Mouse (Mus musculus) ES-Bruce4 (cell line): ENCODE measurements around the gene Apbb2. TPM values are rescaled to one million over a fixed set of nuclear protein-coding genes. Genes with fewer than 3 reads are reported as not detected.

Experiments used
- H3K27ac ChIP-seq: 2 replicates; pipeline ENCODE4 v1.5.1; 2012; ENCODE audit warnings: low read length, inconsistent platforms; ENCODE audit not compliant: insufficient read depth
- H3K27me3 ChIP-seq: 2 replicates; pipeline ENCODE4 v1.6.1; 2012; ENCODE audit warnings: mild to moderate bottlenecking, low read length, inconsistent platforms; ENCODE audit not compliant: control insufficient read depth, poor library complexity, insufficient read depth, severe bottlenecking
- H3K36me3 ChIP-seq: 2 replicates; pipeline ENCODE4 v1.6.1; 2012; ENCODE audit warnings: inconsistent platforms, mild to moderate bottlenecking, low read length, moderate library complexity; ENCODE audit not compliant: control insufficient read depth, poor library complexity, insufficient read depth, severe bottlenecking
- H3K4me1 ChIP-seq: one replicate; pipeline ENCODE4 v1.8.1; 2011; ENCODE audit warnings: low read length; ENCODE audit not compliant: control insufficient read depth, insufficient read depth
- H3K4me3 ChIP-seq: 2 replicates; pipeline ENCODE4 v1.5.1; 2011; ENCODE audit warnings: low read depth, mild to moderate bottlenecking, low read length
- H3K9ac ChIP-seq: 2 replicates; pipeline ENCODE4 v1.6.1; 2012; ENCODE audit warnings: low read depth, mild to moderate bottlenecking, inconsistent platforms; ENCODE audit not compliant: poor library complexity, severe bottlenecking
- H3K9me3 ChIP-seq: replicated peaks from 2 replicates; pipeline ENCODE4 v1.6.1; 2012; ENCODE audit warnings: mild to moderate bottlenecking, low read length, inconsistent platforms; ENCODE audit not compliant: control insufficient read depth, poor library complexity, insufficient read depth, severe bottlenecking
- CTCF ChIP-seq: IDR thresholded peaks from one replicate; pipeline ENCODE4 v1.8.1; 2011; ENCODE audit warnings: low read depth, low read length
- EP300 ChIP-seq: IDR thresholded peaks from 2 replicates; pipeline ENCODE4 v1.6.1; 2011; ENCODE audit warnings: low read depth, low read length; ENCODE audit not compliant: insufficient read depth
- POLR2A ChIP-seq: IDR thresholded peaks from one replicate; pipeline ENCODE4 v1.8.1; 2011; ENCODE audit warnings: low read length; ENCODE audit not compliant: insufficient read depth
- polyA plus RNA-seq: library from polyadenylated mRNA; stranded (reverse); fragments of >200 nt; gene quantifications from 2 replicates; pipeline ENCODE4 v1.2.4, GENCODE M21; 2011; ENCODE audit warnings: low read depth; ENCODE audit not compliant: missing spikeins, insufficient read depth, insufficient read length

Apbb2 gene
- polyA plus RNA-seq, 1 experiment, result 39.0 TPM

DNA sequence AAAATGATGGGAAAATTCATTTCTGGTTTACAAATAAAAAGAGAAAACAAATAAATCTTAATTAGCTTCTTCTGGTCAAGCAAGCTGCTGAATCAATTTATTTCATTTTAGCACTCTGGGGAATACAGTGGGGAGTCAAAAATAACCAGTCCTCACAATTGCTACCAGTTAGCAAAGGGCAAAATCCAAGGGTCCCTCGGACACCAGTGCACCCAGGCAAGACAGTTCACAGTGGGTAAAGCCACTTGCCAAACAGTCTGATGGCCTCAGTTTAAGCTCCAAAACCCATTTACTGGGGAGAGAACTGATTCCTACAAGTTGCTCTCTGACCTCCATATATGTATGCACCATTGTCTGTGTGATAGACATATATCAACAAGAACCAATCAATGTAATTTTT is 115.6 kb downstream of the Apbb2 start:
- Histone ChIP-seq H3K27me3 (no peaks in the 10 kb centered on the region; the same call in 1 of the 2 replicates), H3K9ac (no peak overlapping the region), H3K27ac (no peak overlapping the region), H3K4me3 (no peak overlapping the region), H3K4me1 (no peaks in the 10 kb centered on the region), H3K9me3 (no peaks in the 10 kb centered on the region), H3K36me3 (no peaks in the 10 kb centered on the region)
- TF ChIP-seq EP300 (no peak), CTCF (no peak), POLR2A (no peak)

DNA sequence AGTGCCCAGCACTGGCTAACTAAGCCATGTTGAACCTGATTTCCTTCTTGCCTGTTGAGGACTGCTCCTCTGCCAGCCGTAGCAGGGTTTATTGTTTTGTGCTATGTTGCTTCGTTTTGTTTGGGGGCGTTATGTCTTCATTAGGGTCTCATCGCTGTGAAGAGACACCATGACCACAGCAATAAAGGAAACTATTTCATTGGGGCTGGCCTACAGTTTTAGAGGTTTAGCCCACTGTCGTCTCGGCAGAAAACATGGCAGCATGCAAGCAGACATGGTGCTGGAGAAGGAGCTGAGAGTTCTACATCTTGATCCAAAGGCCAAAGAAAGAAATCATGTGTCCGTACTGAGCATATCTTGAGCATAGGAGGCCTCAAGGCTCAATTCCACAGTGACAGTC is 119.0 kb downstream of the Apbb2 start:
- Histone ChIP-seq H3K9ac (no peak overlapping the region), H3K27me3 (no peaks in the 10 kb centered on the region; the same call in 1 of the 2 replicates), H3K4me1 (peaks cover 2% of the 10 kb centered on the region), H3K4me3 (no peak overlapping the region), H3K27ac (no peak overlapping the region), H3K9me3 (no peaks in the 10 kb centered on the region), H3K36me3 (no peaks in the 10 kb centered on the region)
- TF ChIP-seq EP300, result no peak
- TF ChIP-seq CTCF, result no peak
- TF ChIP-seq POLR2A, result no peak

DNA sequence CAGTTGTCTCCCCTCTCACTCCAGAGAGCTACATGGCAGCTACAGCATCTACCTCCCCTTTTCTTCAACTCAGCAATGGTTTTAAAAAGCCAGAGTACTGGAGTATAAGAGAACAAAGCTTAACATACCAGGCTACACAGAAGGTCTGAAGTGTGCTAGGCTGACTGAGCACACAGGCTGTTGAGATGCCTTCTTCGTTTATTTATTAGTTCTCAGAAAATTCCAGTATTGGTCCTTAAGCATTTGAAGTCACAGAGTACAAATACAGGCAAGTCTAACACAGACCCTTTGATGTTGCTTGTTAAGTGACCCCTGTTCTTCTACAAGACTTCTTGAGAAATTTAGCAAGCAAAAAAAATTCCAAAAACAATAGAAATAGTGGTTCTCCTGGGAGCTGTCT is 120.4 kb downstream of the Apbb2 start:
- H3K4me1 ChIP-seq, result peaks cover 2% of the 10 kb centered on the region
- no peak overlapping the region for H3K9ac ChIP-seq
- H3K36me3 ChIP-seq, result no peaks in the 10 kb centered on the region
- no peaks in the 10 kb centered on the region; the same call in 1 of the 2 replicates for H3K27me3 ChIP-seq
- H3K9me3 ChIP-seq, result no peaks in the 10 kb centered on the region
- H3K4me3 ChIP-seq, result no peak overlapping the region
- no peak overlapping the region for H3K27ac ChIP-seq
- TF ChIP-seq CTCF, result no peak

DNA sequence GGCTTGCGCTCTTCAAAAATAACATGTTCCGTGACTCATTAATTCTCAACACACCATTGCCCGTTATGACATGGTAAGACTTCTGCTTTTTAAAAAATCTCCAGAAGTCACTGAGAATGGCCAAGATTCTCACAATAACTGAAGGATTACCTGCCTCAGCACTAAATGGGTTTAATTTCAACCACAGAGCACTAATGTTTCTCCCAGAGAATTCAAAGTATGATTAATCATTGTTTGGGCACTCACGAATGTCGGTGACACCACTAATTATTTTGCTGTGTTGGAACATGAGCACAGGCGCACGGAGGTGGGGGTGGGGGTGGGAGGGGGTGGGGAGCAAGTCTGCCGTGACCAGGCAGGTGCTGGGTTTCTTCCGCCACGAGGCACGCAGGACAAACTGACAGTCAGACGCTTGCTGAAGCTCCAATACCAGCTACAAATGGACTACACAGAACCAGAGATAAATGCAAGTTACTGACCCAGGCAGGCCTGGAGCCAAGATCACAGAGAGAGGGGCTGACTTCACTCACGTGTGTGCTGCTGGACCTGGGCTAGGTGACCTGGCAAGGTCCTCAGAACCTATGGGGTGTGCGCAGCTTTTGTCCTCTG is 121.0 kb downstream of the Apbb2 start:
- Histone ChIP-seq H3K9ac (no peak overlapping the region), H3K27ac (no peak overlapping the region), H3K4me3 (no peak overlapping the region), H3K9me3 (no peaks in the 10 kb centered on the region), H3K36me3 (no peaks in the 10 kb centered on the region), H3K27me3 (no peaks in the 10 kb centered on the region; the same call in 1 of the 2 replicates), H3K4me1 (peaks cover 2% of the 10 kb centered on the region)
- TF ChIP-seq POLR2A (no peak), EP300 (no peak), CTCF (no peak)

DNA sequence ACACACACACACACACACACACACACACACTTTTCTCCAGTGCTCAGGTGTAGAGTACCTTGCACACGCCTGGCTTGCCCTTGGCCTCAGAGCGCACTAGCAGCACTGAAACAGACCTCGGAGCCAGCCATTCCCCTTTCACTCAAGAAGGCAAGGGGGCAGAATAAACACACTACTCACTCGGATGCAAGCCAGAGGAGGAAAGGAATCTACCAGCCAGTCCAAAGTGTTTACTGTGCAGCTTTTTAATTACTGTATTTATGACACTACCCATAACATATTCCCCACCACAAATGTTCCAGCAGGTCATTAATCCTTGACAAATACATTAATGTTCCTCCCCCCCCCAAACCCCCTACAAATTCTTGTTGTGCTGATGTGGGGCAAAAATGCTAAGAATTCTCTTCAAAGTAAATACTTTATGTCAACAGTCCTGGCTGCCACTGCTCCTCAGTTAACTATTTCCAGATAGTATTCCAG is 121.7 kb downstream of the Apbb2 start:
- Histone ChIP-seq H3K9me3 (no peaks in the 10 kb centered on the region), H3K9ac (no peak overlapping the region), H3K27ac (no peak overlapping the region), H3K36me3 (no peaks in the 10 kb centered on the region), H3K4me1 (peaks cover 2% of the 10 kb centered on the region), H3K27me3 (no peaks in the 10 kb centered on the region; the same call in 1 of the 2 replicates), H3K4me3 (no peak overlapping the region)
- no peak for TF ChIP-seq EP300
- no peak for TF ChIP-seq POLR2A
- TF ChIP-seq CTCF, result no peak

DNA sequence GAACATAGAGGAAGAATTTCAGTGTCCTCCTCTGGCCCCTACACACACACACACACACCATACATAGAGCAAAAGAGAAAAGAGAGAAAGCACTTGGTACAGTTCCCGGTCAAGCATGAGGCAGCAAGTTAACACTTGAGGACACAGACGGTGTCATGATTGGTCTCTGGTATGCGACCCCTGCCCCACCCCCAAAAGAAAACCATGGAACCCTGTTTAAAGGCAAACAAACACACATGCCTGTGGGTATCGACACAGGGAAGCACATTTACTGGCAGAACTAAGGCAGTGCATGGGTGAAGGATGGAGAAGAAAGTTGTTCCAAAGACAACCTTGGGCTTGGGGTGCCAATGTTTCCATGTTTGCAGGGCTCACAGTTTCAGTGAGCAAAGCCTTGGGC is 123.9 kb downstream of the Apbb2 start:
- Histone ChIP-seq H3K9me3 (no peaks in the 10 kb centered on the region), H3K4me3 (no peak overlapping the region), H3K27ac (no peak overlapping the region), H3K27me3 (no peaks in the 10 kb centered on the region), H3K4me1 (peaks cover 2% of the 10 kb centered on the region), H3K9ac (no peak overlapping the region), H3K36me3 (no peaks in the 10 kb centered on the region)
- no peak for TF ChIP-seq CTCF
- no peak for TF ChIP-seq POLR2A
- no peak for TF ChIP-seq EP300
